Mouse (Mus musculus) embryonic facial prominence, embryonic 14.5 days (tissue): ENCODE measurements at regions not wholly inside any gene's neighbourhood (a gene's known extent, or its start where the extent isn't known, plus 50 kb on each side); places are given as distances from the start of the nearest gene placed in this dataset.

Source experiments
- ATAC-seq: fragments of 200-750 bp; cut with Nextera tagmentation; 2 replicates; pipeline ENCODE4 v1.8.0; 2017; ENCODE audit warnings: low read depth, moderate number of reproducible peaks, moderate TSS enrichment
- DNase-seq: peaks from one replicate; pipeline ENCODE4 v3.0.0-alpha.2; 2015; ENCODE audit warnings: low spot score
- H3K27ac ChIP-seq: fragments of 300-500 bp; sonication (generic); replicated peaks from 2 replicates; pipeline ENCODE4 v1.5.1; 2014; ENCODE audit warnings: low read depth, mild to moderate bottlenecking, low read length, moderate library complexity
- H3K27me3 ChIP-seq: fragments of 300-500 bp; sonication (generic); replicated peaks from 2 replicates; pipeline ENCODE4 v1.6.1; 2014; ENCODE audit warnings: low read length; ENCODE audit not compliant: control insufficient read depth, insufficient read depth
- H3K36me3 ChIP-seq: fragments of 300-500 bp; sonication (generic); 2 replicates; pipeline ENCODE4 v1.6.1; 2014; ENCODE audit warnings: low read length, mixed read lengths; ENCODE audit not compliant: control insufficient read depth, insufficient read depth
- H3K4me1 ChIP-seq: fragments of 300-500 bp; sonication (generic); 2 replicates; pipeline ENCODE4 v1.6.1; 2014; ENCODE audit warnings: antibody characterized with exemption, low read length; ENCODE audit not compliant: control insufficient read depth, insufficient read depth
- H3K4me2 ChIP-seq: fragments of 300-500 bp; sonication (generic); 2 replicates; pipeline ENCODE4 v1.6.1; 2014; ENCODE audit warnings: low read depth, mild to moderate bottlenecking, low read length, moderate library complexity, mixed read lengths
- H3K4me3 ChIP-seq: fragments of 300-500 bp; sonication (generic); 2 replicates; pipeline ENCODE4 v1.5.1; 2014; ENCODE audit warnings: low read depth, mild to moderate bottlenecking, low read length
- H3K9ac ChIP-seq: fragments of 300-500 bp; sonication (generic); 2 replicates; pipeline ENCODE4 v1.6.1; 2014; ENCODE audit warnings: low read depth, mild to moderate bottlenecking, low read length, moderate library complexity, mixed read lengths
- H3K9me3 ChIP-seq: fragments of 300-500 bp; sonication (generic); 2 replicates; pipeline ENCODE4 v1.6.1; 2016; ENCODE audit warnings: low read length; ENCODE audit not compliant: control insufficient read depth
- WGBS: fragments of 180-500 bp; shearing (Covaris S2); extraction: QIAGEN DNeasy Blood & Tissue Kit; methylation state at CpG from one replicate; pipeline ENCODE4 v1.1.7; 2014; 5-methylcytosine and 5-hydroxymethylcytosine counted together

DNA sequence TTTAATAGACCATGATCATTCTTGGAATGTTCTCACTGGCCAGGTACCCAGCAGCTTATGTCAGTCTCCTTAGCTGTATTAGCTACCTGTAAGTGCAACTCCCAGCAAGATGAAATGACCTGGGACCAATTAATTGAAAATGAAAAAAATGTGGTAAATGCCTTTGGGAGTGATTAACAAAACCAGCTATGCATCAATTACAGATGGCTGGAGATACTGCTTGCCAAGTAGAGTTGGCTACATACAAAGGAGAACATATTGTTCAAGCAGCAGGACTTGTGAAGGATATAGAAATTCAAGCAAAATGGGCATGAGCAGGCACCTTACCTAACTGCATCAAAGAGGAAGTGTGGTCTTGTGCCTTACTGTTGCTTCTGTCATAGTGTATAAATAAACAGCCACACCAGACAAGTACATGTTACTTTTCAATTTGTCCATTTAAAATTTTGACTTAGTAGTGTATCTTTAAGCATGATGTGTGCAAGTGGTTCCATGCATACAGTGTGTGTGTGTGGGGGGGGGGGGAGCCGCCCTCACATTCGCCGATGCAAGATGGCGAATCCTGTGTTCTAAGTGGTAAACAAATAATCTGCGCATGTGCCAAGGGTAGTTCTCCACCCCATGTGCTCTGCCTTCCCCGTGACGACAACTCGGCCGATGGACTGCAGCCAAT, 307.0 kb downstream of the Pcdh17 start:
- H3K4me1 ChIP-seq: no peaks in the 10 kb centered on the region
- H3K36me3 ChIP-seq: no peaks in the 10 kb centered on the region
- H3K27ac ChIP-seq: no peak overlapping the region
- DNase-seq (no peak), ATAC-seq (peak; percentile 63; the same call in 1 of the 2 replicates)
- no peak overlapping the region for H3K4me3 ChIP-seq
- no peaks in the 10 kb centered on the region for H3K27me3 ChIP-seq
- H3K9ac ChIP-seq: no peak overlapping the region
- no peaks in the 10 kb centered on the region for H3K9me3 ChIP-seq
- no peak overlapping the region for H3K4me2 ChIP-seq
- WGBS: 97% methylated on average over 5 of the region's 9 CpGs

DNA sequence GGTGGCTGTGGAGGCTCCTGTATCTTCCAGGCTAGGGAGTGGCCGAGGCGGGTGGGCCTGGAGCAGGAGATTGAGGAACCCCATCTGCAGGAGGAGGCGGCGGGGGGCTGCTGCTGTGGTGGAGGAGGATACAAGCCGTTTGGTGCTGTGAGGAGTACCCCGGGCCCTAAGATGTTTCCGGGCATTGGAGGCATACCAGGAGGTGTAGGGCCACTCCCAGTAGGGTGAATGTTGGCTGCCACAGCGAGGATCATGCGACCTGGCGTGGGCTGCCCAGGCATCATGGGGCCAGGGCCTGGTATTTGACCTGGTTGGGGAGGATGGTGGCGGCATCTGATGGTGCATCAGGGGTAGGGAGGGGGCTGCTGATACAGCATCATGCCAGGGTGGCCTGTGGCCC, 314.2 kb downstream of the Pcdh17 start:
- no peak for DNase-seq
- no peaks in the 10 kb centered on the region for H3K9me3 ChIP-seq
- no peak overlapping the region for H3K4me3 ChIP-seq
- H3K27me3 ChIP-seq: no peaks in the 10 kb centered on the region
- H3K36me3 ChIP-seq: no peaks in the 10 kb centered on the region
- no peak overlapping the region for H3K27ac ChIP-seq
- no peak overlapping the region for H3K9ac ChIP-seq
- no peaks in the 10 kb centered on the region for H3K4me1 ChIP-seq
- no peak overlapping the region for H3K4me2 ChIP-seq
- no peak for ATAC-seq
- WGBS: 92% methylated on average over 7 of the region's 11 CpGs

DNA sequence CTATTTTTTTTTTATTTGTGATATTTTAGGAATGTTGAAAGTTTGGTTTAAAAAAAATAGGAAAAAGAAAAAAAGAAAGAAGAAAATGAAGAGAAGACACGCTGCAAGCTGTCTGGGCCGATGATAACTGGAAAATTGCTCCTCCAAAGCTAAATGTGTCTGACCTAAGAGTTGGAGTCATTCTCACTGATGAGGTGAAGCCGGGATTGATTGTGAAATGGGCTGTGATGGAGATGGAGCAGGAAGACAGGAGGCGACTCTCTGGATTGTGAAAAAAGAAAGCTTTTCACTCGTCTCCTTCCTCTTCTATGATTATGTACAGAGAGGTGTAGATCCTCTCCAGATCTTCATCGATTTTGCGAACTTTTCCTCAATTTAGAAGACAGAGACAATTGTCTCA, 349.8 kb downstream of the Pcdh17 start:
- Histone ChIP-seq H3K9me3 (no peaks in the 10 kb centered on the region), H3K4me3 (no peak overlapping the region), H3K4me1 (no peaks in the 10 kb centered on the region), H3K27me3 (no peaks in the 10 kb centered on the region), H3K4me2 (no peak overlapping the region), H3K9ac (no peak overlapping the region), H3K36me3 (no peaks in the 10 kb centered on the region), H3K27ac (no peak overlapping the region)
- 86% methylated on average over 7 of the region's 7 CpGs for WGBS
- ATAC-seq: no peak
- DNase-seq: no peak

- Histone ChIP-seq H3K27ac (no peak overlapping the region), H3K4me3 (no peak overlapping the region), H3K36me3 (no peaks in the 10 kb centered on the region), H3K4me1 (no peaks in the 10 kb centered on the region), H3K9ac (no peak overlapping the region), H3K27me3 (no peaks in the 10 kb centered on the region), H3K9me3 (no peaks in the 10 kb centered on the region), H3K4me2 (no peak overlapping the region)
- 61% methylated on average over 1 of the region's 1 CpGs for WGBS
- no peak for DNase-seq
- ATAC-seq: no peak
Measured at GRCm38 (mm10) chr14:84800925-84801324, 357.6 kb downstream of the Pcdh17 start.

DNA sequence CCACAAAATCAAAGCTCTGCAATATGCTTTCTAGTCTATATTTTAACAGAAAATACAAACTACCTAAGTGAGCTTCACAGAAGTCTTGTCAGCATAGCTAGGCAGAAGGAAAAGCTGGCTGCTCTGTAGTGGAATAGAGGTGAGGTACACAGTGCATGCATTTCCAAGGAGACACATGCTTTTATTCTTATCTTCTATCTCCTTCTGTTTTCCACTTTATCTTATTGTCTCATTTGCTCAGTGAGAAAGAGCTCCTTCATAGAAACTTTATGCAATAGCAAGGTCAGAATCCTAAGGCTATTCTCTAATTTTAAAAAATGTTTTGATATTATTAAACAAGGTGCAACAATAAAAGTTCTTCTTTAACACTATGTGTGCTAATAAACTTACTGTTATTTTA, 359.3 kb downstream of the Pcdh17 start:
- H3K27ac ChIP-seq: no peak overlapping the region
- no peak for ATAC-seq
- no peak for DNase-seq
- H3K9ac ChIP-seq: no peak overlapping the region
- H3K9me3 ChIP-seq: no peaks in the 10 kb centered on the region
- no peaks in the 10 kb centered on the region for H3K4me1 ChIP-seq
- H3K36me3 ChIP-seq: no peaks in the 10 kb centered on the region
- H3K27me3 ChIP-seq: no peaks in the 10 kb centered on the region
- H3K4me3 ChIP-seq: no peak overlapping the region
- no peak overlapping the region for H3K4me2 ChIP-seq
